Mouse (Mus musculus): ENCODE results near the gene Cdk2.

GRCm38 (mm10) chr10:128697072-128697725 lies 7.6 kb downstream of the Cdk2 start:
- TF ChIP-seq TCF3 (IDR thresholded peaks at IDR 0.05; ENCODE audit: insufficient read length, low read depth), result no peak
- no peak for TF ChIP-seq REST (IDR thresholded peaks at IDR 0.05; ENCODE audit: insufficient read depth, insufficient read length)
- no peak for TF ChIP-seq POLR2A (IDR thresholded peaks at IDR 0.05; ENCODE audit: insufficient read length, low read depth)
- no peak for TF ChIP-seq MYOG (IDR thresholded peaks at IDR 0.05; ENCODE audit: control insufficient read depth in 1 of 3, insufficient read depth in 1 of 3, insufficient read length in 2 of 3, low read depth in 2 of 3)

Measured in myocyte (in vitro differentiated cells).